9 mouse cellular contexts compared by ENCODE assay signal in genomic region chr3:132948298-132948795, GRCm38 (mm10). TPM values are rescaled to one million over a fixed set of nuclear protein-coding genes. Genes with fewer than 3 reads are reported as not detected.
A peak's percentile ranks its signal among the peaks of the same experiment; 100 is the strongest.
DNase-seq lines count a peak whose midpoint lies in the region; ATAC-seq and TF ChIP-seq lines count a peak whose summit lies in the region.
"Had no signal": no experiment of that assay in that cellular context is flagged by ENCODE, and none has a peak within 500 bp of the region (broad histone marks: within the 10 kb centered on the region; RNA-seq: fewer than 3 reads in every experiment).

No protein-coding gene starts in this region.

- H3K36me3 ChIP-seq in hindbrain, postnatal 0 days (ENCODE audit: insufficient read depth, low read length), result no peaks in the 10 kb centered on the region
- H3K36me3 ChIP-seq in midbrain, postnatal 0 days (ENCODE audit: insufficient read depth, low read length), result no peaks in the 10 kb centered on the region

- H3K27ac ChIP-seq in layer of hippocampus, adult 2 months, result no peak overlapping the region
- H3K27ac ChIP-seq in hindbrain, postnatal 0 days, result no peak overlapping the region
- no peak overlapping the region for H3K27ac ChIP-seq in midbrain, postnatal 0 days (ENCODE audit: low read depth, low read length)

- peak; percentile 3 for DNase-seq in adrenal gland, adult 2 months
- no peak for DNase-seq in adrenal gland, adult 18-20 months (ENCODE audit: low spot score in 2 of 2)
- DNase-seq in layer of hippocampus, adult 2 months (ENCODE audit: low spot score in 2 of 2), result no peak
- no peak for DNase-seq in layer of hippocampus, adult 8-10 months (ENCODE audit: low spot score in 2 of 2)
- no peak for DNase-seq in hindbrain, postnatal 0 days (ENCODE audit: low spot score)
- DNase-seq in midbrain, postnatal 0 days (ENCODE audit: low spot score), result no peak
- no peak for DNase-seq in urinary bladder, postnatal 4 days (ENCODE audit: low spot score in 2 of 2)
- DNase-seq in cerebellum, adult 9-10 months, result no peak
- DNase-seq: cerebellum, adult 8-10 months had no signal

- H3K4me3 ChIP-seq in layer of hippocampus, adult 2 months, result peak overlapping the region; percentile 27; the same call in 1 of the 2 replicates
- no peak overlapping the region for H3K4me3 ChIP-seq in hindbrain, postnatal 0 days (ENCODE audit: low read length)
- H3K4me3 ChIP-seq in midbrain, postnatal 0 days (ENCODE audit: low read depth, low read length), result peak overlapping the region; percentile 60; the same call in 1 of the 2 replicates

- peak overlapping the region; percentile 100 for H3K4me2 ChIP-seq in hindbrain, postnatal 0 days (ENCODE audit: low read depth, low read length)
- H3K4me2 ChIP-seq in midbrain, postnatal 0 days (ENCODE audit: low read depth, low read length, poor library complexity, severe bottlenecking), result peak overlapping the region; percentile 76

- 30% methylated on average over 7 of the region's 7 CpGs for WGBS in hindbrain, postnatal 0 days
- WGBS in midbrain, postnatal 0 days, result 15% methylated on average over 7 of the region's 7 CpGs

- ATAC-seq in hindbrain, postnatal 0 days, result no peak
- ATAC-seq in midbrain, postnatal 0 days (ENCODE audit: low FRiP score), result no peak

- H3K9me3 ChIP-seq in hindbrain, postnatal 0 days (ENCODE audit: low read length), result no peaks in the 10 kb centered on the region
- H3K9me3 ChIP-seq in midbrain, postnatal 0 days (ENCODE audit: low read length), result no peaks in the 10 kb centered on the region

- no peaks in the 10 kb centered on the region for H3K27me3 ChIP-seq in hindbrain, postnatal 0 days (ENCODE audit: insufficient read depth, low read length)
- H3K27me3 ChIP-seq in midbrain, postnatal 0 days (ENCODE audit: insufficient read depth, low read length), result no peaks in the 10 kb centered on the region

- H3K9ac ChIP-seq in hindbrain, postnatal 0 days (replicated peaks; ENCODE audit: low read length), result no peak overlapping the region
- H3K9ac ChIP-seq in midbrain, postnatal 0 days (replicated peaks; ENCODE audit: low read length, poor library complexity, severe bottlenecking), result no peak overlapping the region

- H3K4me1 ChIP-seq in hindbrain, postnatal 0 days (ENCODE audit: insufficient read depth, low read length), result peaks cover 4% of the 10 kb centered on the region
- H3K4me1 ChIP-seq in midbrain, postnatal 0 days (ENCODE audit: insufficient read depth, low read length), result peaks cover 4% of the 10 kb centered on the region; the same call in 1 of the 2 replicates

- no peak for TF ChIP-seq CTCF in layer of hippocampus, adult 2 months (conservative IDR thresholded peaks at IDR 0.05)
- TF ChIP-seq CTCF in hindbrain, postnatal 0 days (IDR thresholded peaks at IDR 0.05; ENCODE audit: low read depth), result no peak
- no peak for TF ChIP-seq CTCF in midbrain, postnatal 0 days (IDR thresholded peaks at IDR 0.05)

RNA-seq across cellular contexts. Expression of gene Npnt, which starts 1.7 kb away (rescaled TPM):
- total RNA-seq in adrenal gland, adult 2 months (2021), result 10 to 100 TPM; 13.9 to 17.9 TPM
- polyA plus RNA-seq in adrenal gland, adult 2 months (2012; rRNA removed), result 9.1 and 10.3 TPM in 2 replicates
- total RNA-seq in adrenal gland, adult 18-20 months (2021), result 10 to 100 TPM; 10.5 to 10.7 TPM
- 10 to 100 TPM; 14.2 to 18.7 TPM for total RNA-seq in layer of hippocampus, adult 2 months (2021)
- 10 to 100 TPM; 10.5 to 18.7 (median 14.1) TPM for total RNA-seq in layer of hippocampus, adult 8-10 months (2022)
- 12.6 and 12.8 TPM in 2 replicates for total RNA-seq in hindbrain, postnatal 0 days (2014; rRNA removed)
- polyA plus RNA-seq in hindbrain, postnatal 0 days (2015; fragmentation: Nextera tagmentation; extraction: Ambion mirVana), result 20.6 and 22.9 TPM in 2 replicates
- 20.9 and 21.9 TPM in 2 replicates for total RNA-seq in midbrain, postnatal 0 days (2014; rRNA removed)
- 36.4 and 43.8 TPM in 2 replicates for polyA plus RNA-seq in midbrain, postnatal 0 days (2015; fragmentation: Nextera tagmentation; extraction: Ambion mirVana)
